Mouse (Mus musculus) erythroblast, embryonic 14.5 days (primary cell): ENCODE data around the gene Med1.

Source experiments
- GATA1 ChIP-seq: IDR thresholded peaks from 2 replicates; pipeline ENCODE4 v1.6.1; 2012; ENCODE audit warnings: low read length, inconsistent platforms, mixed read lengths
- TAL1 ChIP-seq: IDR thresholded peaks from 3 replicates; pipeline ENCODE4 v1.6.1; 2012; ENCODE audit warnings: low read length, inconsistent platforms, mixed read lengths

- TF ChIP-seq GATA1 = no peak
- no peak for TF ChIP-seq TAL1
These were observed 50.5 kb downstream of the Med1 start for GRCm38 (mm10) chr11:98142545-98142944.
